Mouse (Mus musculus) frontal cortex, postnatal 10 days (tissue): ENCODE results near the gene Coro7.

ENCODE experiments used
- DNase-seq, 2 experiments: peaks; one replicate each; pipeline ENCODE4 v3.0.0; 2022; ENCODE audit warnings: low spot score in 2 of 2, mixed read lengths in 1 of 2

The Coro7 gene

DNA sequence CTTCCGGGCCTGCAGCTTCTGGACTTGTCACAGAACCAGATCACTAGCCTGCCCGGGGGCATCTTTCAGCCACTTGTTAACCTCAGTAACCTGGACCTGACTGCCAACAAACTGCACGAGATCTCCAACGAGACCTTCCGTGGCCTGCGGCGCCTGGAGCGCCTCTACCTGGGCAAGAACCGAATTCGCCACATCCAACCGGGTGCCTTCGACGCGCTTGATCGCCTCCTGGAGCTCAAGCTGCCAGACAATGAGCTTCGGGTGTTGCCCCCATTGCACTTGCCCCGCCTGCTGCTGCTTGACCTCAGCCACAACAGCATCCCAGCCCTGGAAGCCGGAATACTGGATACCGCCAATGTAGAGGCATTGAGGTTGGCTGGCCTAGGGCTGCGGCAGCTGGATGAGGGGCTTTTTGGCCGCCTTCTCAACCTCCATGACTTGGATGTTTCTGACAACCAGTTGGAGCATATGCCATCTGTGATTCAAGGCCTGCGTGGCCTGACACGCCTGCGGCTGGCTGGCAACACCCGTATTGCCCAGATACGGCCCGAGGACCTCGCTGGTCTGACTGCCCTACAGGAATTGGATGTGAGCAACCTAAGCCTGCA, 31.1 kb downstream of the Coro7 start:
- DNase-seq, result no peak

DNA sequence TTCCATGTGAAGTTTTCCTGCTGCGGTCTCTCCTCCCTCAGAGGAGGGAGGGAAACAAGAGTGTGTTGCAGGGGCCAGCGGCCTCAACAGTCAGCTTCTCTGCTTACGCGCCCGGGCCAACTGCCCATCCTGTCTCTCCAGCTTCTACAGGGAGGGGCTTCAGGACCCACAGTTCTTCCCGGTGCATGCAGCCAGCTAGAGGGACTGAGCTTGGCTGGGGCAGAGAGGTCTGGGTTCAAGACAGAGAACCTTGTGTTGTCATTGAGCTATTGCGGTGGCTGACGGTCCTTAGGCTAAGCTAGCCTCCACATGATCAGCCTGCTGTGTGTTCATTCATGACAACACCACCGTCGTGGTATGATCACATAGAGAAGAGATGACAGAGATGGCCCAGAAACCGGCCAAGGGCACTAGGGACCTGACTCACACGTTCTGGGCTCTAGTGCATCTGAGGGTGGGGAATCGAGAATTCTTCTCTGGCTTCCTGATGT, 31.9 kb downstream of the Coro7 start:
- no peak for DNase-seq

DNA sequence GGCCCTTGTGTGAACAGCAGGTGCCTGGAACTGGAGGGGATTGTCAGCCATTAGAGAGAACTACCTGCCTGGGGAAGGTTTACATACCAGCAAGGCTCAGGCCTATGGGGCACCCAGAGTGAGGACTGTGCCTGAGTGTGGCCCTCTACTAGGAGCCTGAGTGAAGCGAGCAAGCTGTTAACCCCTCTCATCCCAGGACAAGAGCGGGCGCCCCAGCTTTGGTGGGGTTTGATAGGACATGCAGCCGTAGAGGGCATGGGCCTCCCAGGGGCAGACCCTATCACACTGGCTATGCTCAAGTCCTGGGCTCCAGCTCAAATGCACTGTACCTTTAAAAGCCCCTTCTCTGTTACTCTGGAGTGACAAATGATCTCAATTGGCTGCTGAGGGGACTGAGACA, 32.7 kb downstream of the Coro7 start:
- no peak for DNase-seq

DNA sequence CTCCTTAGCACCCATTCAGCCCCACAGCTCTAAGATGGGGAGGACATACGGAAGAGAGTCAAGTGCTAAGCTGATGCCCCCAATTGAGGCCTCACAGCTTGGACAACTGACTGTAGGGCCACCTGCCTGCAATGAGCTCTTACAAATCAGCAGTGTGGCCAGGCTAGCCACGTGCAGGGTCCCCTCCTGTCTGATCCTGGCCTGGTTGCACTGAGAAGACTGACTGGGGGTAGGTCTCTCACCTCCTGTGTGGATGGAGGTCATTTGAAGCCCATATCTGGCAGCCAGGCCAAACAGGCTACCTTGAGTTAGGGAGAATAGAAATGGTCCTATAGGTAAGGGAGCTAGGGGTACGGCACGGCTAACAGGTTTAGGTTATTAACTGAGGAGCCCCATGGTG, 33.7 kb downstream of the Coro7 start:
- no peak for DNase-seq

DNA sequence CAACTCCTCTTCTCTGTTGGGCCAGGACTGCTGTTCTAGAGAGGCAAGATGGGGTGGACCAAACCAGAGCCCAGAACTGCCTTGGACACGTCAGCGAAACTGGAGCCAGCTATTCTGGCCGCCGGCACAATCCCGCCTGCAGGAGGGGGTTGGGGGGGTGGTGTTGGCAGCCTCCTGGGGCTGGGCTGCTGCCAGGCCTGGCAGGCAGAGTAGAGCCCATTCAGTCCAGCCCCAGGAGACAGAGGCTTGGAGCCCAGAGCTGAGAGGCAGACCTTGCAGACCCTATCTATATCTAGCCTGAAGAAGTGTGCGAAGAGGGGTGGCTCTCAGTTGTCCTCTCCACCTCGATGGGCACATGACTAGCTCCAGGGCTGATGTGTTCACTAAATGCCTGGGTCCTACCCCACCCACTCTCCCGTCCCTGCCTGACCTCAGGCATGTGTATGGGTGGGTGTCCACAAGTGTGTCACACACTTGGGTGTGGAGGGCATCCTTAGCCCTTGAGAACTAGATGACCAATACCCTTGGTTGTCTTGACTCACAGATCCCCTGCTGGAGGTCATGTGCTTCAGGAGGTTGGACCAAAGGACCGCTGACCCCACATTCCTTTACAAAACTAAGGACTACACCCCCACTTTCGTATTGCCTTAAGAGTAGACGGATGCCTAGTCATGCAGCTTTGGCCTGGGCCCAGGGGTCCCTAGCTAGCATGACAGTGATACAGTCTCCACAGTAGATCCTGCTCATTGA, 35.7 kb downstream of the Coro7 start:
- DNase-seq, result peak; percentile 74 to 80

DNA sequence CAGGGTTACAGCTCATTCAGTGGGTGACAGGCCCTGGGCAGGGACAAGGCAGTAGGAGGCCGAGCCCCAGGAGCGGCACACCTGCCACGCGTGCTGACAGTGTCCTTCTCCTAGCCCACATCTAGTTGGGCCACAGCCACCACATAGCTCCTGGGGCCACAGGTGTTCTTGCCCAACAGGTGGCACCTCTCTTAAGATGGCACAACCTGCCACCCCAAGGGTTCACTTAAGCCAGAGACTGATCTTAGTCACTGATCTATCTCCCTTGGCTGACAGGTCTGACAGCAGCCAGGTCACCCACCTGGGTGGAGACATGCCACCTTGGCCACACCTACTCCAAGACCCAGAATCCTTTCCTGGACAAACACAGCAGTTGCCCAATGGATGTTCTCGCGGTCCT, 36.6 kb downstream of the Coro7 start:
- DNase-seq, result no peak

DNA sequence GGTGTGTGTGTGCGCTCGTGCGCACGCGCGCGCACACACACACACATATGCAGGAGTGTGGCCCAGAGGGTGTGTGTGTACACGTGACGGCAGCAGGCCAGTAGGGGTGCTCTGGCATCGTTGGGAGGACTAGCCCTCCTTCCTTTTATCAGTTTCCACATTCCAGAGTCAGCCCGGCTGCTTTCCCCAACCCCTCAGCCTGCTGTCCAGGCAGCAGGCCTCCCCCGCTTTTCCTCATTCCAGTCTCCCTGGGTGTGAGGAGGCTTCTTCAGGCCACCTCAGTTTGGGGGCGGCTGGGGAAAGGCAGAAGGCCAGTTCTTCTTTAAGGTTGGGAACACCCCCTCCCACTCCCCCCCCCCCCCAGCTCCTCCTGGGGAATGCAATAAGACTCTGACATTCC, 37.4 kb downstream of the Coro7 start:
- peak in 1 of 2 experiments; percentile 66 for DNase-seq

DNA sequence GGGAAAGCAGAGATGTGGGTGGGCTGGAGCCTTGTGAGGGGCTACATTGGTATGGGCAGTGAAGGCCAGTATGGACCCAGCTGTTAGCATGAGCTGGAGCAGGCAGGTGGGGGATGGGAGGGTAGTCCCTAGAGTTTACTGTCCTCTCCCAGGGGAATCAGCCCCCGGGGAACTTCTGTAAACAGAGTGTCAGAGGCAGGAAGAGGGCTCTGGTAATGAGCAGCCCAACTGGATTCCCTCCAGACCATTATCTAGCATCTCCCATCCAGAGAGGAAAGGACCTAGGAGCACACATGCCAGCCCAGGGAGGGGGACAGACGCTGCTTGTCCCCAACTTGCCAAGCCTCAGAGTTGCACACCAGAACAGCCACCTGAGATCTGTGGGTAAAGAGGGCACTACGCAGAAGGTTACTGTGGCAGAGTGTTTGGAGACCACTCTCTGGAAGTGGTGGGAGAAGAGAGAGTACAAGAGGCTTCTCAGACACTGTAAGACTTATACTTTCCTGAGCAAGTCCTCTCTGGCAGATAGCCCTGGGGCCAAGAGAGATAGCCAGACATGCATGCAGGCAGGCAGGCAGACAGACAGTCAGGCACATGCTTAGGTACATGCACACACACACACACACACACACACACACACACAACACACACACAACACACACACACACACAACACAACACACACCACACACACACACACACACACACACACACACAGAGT, 38.3 kb downstream of the Coro7 start:
- DNase-seq, result no peak

DNA sequence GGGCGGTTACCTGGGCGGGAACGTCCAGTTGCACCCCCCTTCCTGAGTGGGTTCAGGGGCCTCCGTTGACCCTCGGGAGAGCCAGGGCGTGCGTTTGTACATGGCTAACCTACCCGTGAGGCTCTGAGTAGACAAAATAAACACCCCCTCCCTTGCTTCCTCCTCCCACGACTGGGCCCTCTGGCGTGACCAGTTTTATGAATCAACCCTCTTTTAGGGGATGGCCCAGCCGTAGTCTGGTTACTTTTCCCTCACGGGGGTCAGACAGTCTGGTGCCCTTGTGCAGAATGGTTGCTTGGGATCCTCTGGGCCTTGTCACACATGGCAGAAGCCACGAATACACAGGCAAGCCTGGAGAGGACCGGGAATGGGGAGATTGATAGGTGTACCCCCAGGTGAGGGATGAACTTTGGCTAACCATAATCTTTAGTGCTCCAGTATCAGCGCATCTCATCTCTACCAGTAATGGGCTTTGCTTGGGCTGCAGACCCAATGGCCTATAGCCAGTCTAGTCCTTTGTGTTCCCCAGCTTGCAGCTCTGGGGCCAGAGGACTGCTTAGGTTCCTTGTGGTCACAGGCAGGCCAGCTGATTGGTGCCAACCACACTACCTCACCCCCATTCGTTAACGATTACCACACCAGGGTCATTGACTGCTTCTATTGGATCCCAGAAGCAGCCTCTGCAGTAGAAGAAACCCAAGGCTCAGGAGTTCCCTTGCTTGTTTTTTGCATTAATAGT, 39.1 kb downstream of the Coro7 start:
- no peak for DNase-seq

DNA sequence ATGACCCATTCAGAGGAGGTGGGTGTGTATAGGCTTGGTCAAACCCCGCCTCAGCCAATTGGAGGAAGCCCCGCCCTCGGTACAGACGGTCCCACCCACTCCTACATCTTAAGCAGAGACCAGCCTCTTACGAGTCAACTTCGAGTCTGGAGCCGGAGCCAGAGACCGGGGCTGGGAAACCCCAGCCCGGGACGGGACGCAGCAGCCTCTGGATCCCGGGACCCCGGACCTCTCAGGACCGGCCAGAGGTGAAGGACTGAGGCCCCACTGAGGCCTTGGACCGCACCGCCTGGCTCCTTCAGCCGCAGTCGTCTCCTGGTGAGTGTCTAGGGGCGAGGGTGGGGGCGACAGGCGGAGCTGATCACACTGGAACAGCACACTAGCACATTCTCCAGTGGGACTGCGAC, 39.7 kb downstream of the Coro7 start, which contains the start of the genes Vasn and Dnaja3:
Gene Vasn (plus strand): TSS at position 111 of the 407 bp plus-strand sequence.
Gene Dnaja3 (plus strand): TSS at position 159 of the 407 bp plus-strand sequence.
- peak; percentile 69 to 70 for DNase-seq

DNA sequence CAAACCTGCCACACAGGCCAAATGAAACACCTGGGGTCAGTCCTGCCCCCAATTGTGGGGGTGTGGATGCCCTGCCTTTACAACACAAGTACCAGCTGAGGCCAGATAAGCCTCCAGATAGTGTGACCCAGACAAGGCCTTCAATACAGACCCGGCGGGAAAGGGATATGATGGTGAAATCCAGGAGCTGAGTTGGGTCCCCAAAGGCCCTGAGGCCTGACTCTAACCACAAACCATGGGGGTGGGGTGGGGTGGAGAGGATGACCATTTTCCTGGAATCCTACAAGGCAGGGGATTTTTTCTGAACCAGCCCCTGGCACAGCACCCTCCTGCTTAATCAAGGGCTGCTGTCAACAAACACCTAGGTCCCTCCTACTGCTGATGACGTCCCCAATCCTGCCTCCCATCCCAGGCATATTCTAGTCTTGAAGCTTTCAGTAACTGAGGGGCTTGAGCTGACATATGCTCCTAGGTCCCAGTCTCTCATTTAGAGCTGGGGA, 40.6 kb downstream of the Coro7 start:
- DNase-seq, result no peak

DNA sequence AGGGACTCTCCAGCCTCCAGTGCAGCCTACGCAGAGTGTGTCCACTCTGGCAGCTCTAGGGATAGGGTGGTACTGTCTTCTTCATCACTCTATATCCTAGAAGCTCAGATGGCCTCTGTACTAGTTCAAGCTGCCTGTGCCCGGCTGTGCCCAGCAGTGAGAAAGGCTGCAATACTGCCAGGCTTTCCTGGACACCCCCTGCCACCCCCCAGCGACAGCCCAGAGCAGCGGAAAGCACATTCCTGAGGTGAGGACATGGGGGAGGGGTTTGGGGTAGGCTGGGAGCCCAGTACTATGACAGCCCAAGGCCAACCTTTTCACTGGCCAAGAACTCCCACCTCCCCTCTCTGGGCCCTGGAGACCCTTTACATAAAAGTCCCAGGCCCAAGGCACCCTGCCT, 43.8 kb downstream of the Coro7 start:
- no peak for DNase-seq

DNA sequence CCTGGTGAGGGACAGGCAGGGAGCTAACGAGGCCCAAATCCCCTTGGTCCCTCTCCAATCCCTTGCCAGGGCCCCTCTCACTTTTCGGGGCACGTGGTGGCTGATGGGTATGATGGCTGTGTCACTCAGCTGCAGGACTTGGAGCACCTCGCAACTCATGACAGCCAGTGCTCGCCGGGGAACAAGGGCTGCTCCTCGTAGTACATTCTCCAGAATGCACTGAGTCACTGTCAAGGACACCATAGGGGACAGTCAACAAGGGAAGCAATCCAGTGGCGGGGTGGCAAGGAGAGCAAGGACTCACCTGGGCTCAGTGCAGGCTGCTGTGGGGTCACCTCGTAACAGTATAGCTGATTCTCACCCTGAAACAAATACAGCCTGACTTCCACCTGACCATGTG, 44.9 kb downstream of the Coro7 start:
- DNase-seq, result no peak

DNA sequence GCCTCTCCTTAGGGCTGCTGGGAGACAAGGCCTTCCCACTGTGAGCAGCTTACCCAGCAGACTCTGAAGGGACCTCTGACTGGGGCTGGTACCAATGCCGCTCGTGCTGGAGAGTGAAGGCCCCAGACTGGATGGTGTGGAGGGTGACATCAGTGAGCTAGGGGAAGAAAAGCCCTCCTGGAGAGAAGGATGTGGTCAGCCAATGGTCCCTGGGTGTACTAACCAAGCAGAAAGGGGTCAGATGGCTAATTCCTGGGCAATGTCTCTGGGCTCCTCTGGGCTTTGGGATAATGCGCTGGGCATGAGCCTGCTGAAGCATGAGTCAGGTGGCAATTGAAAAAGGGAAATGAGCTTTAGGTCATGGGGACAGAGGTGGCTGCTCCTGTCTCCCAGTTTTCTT, 45.9 kb downstream of the Coro7 start:
- DNase-seq, result no peak

DNA sequence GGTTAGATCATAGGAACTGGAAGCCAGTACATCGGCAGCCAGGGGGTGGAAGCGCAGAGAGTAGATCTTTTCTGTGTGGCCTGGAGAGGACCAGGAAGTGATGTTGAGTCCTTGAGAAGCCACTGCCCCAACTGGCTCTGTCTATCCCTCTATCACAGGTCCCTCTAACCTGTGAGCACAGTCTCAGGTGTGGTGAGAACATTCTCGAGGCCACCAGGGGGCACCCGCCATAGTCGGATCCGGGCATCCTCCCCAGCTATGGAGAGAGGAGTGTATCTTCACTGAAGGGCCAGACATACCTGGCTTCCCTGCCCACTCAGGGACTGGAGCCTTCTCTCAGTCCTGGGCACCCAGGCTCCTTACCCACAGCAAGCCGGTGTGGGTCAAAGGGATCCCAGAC, 47.5 kb downstream of the Coro7 start:
- DNase-seq, result no peak

DNA sequence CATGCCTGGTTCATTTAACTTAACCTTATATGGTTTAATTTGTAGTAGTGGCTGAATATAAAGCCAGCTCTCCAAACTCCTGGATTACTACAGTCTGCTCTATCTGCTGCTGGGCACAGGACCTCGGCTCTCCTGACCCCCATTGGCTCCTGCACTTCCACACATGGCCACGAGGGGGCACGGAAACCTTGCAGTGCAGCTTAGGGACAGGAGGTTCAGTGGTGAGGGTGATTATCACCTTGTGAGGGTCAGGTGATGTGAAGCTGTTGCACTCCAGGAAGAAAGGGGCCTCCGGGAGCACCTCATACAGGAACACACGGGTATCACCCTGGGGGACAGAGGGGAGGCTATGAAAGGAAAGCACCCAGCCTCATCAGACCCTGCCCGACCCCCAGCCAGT, 49.6 kb downstream of the Coro7 start:
- peak in 1 of 2 experiments; percentile 65 for DNase-seq

DNA sequence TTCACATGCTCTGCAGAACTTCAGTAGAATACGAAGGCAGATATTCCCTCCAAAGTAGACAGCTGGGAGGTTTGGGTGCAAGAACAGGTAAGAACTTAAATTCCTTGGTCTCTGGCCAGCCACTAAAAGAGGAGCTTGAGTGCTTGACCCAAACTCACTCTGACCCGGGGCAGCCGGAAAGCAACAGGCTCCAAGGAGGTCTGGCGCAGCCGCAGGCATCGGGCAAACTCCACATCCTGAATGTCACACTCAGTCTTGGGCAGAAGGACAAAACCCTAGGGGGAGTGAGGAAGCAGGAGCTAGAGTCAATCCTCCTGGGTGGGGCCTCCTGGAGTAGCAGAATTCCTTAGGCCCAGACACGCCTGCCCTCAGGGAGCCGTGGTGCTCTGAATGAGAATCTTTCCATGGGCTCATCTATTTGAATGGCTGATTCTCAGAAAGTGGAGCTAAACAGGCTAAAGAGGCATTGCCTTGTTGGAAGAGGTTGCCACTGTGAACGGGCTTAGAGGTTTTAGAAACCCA, 50.6 kb downstream of the Coro7 start:
- DNase-seq, result no peak

DNA sequence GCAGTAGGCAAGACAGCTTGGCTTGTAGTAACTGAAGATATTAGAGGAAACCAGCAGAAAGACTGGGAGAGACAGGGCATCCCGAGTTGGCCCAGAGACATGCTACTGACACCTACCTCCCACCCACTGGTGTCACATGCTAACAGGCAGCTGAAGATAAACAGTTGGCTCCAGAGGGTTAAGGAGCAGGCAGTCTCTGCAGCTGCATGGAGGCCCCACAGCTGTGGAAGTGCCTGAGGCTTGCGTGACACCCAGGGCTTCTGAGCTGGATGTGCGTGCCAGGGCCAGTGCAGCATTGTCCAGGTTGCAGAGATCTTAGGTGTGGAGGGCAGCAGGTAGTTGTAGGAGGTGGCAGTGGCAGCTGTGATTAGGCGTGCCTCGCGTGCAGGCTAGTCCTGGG, 52.5 kb downstream of the Coro7 start:
- DNase-seq, result no peak

DNA sequence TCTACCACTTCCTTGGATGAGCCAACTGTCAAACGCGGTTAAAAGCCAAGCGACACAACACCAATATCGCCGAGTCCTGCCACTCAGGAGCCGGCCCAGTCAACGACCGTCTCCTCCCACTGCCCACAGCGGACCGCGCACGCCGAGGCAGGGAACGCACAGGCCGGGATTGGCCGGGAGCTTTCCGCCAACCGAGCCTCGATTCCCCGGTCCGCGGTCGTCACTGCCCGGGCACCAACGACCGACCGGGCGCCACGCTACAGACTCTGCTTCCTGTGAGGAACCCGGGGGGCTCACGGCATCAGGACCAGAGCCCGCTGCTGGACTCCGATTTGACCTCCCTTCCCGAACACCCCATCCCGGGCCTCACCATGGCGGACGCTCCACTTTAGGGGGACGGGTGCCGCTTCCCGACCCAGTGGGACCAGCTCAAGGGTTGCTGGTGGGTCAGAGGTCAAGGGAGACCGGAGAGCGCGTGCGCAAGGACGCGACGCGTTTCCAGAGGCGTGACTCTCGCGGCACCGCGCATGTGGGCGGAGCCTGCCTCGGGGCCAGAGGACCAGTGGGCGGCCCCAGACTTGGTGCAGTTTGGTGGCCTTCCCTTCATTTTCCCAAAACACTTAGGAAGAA, 55.0 kb downstream of the Coro7 start, which contains the start of gene Pam16:
Gene Pam16 (minus strand): TSS at position 508 of the 630 bp plus-strand sequence.
- peak; percentile 86 to 91 for DNase-seq

DNA sequence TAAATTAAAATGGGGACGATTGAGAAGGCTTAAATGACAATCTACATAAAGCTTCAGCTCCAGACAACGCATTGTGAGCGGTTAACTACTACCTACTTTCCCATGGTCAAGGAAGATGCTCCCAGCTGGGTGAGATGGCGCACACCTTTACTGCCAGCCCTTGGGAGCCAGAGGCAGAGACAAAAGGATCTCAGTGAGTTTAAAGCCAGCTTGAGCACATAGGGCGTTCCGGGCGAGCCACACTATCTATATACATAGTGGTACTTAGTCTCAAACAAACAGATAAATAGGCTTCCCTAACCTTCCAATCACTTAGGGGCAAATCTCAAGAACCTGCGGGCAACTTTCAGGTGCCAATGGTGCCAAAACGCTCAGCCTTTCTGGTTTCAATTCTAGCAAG, 55.5 kb downstream of the Coro7 start:
- DNase-seq, result no peak

DNA sequence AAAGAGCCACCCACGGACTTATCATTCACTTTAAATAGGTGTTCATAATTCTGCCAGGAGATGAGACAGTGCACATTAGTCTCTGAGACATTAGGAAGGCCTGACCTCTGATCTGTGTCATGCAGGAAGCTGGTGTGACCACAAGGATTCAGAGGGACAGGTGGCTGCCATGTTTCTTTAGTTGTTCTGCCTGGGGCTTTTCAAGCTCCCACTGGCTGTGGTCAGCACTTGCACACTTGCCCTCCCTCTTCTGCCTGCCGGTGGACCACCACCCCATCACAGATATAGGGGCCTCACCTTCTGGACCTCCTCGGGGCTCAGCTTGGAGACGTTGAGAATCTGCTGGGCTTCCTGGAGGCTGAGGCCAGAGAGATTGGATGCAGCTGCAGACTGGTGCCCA, 62.7 kb downstream of the Coro7 start:
- no peak for DNase-seq
